Mouse (Mus musculus) spleen, adult 12 weeks (tissue): ENCODE measurements at regions not wholly inside any gene's neighbourhood (a gene's known extent, or its start where the extent isn't known, plus 50 kb on each side); places are given as distances from the start of the nearest gene placed in this dataset.

Experiments
- DNase-seq: peaks from one replicate; pipeline ENCODE4 v3.0.0; 2022; ENCODE audit warnings: low spot score

GRCm38 (mm10) chr9:84295891-84296290 is 370.9 kb downstream of the Bckdhb start:
- DNase-seq = no peak

GRCm38 (mm10) chr9:84296456-84296855 is 371.5 kb downstream of the Bckdhb start:
- DNase-seq = no peak

GRCm38 (mm10) chr9:84304398-84304797 is 379.5 kb downstream of the Bckdhb start:
- DNase-seq = no peak

GRCm38 (mm10) chr9:84318811-84319210 is 393.9 kb downstream of the Bckdhb start:
- DNase-seq = no peak

GRCm38 (mm10) chr9:84319338-84319737 is 394.4 kb downstream of the Bckdhb start:
- no peak for DNase-seq

GRCm38 (mm10) chr9:84323145-84323544 is 398.2 kb downstream of the Bckdhb start:
- DNase-seq = no peak

- no peak for DNase-seq
Observed at GRCm38 (mm10) chr9:84331083-84331602, 406.2 kb downstream of the Bckdhb start.

GRCm38 (mm10) chr9:84343435-84344095 is 418.6 kb downstream of the Bckdhb start:
- DNase-seq = peak; percentile 17

- DNase-seq = no peak
Observed at GRCm38 (mm10) chr9:84350223-84350622, 425.3 kb downstream of the Bckdhb start.

- no peak for DNase-seq
Observed at GRCm38 (mm10) chr9:84354409-84354808, 429.5 kb downstream of the Bckdhb start.

GRCm38 (mm10) chr9:84356167-84356566 is 431.2 kb downstream of the Bckdhb start:
- no peak for DNase-seq

- no peak for DNase-seq
Observed at GRCm38 (mm10) chr9:84359879-84360278, 434.9 kb downstream of the Bckdhb start.

GRCm38 (mm10) chr9:84360484-84360883 is 435.5 kb downstream of the Bckdhb start:
- no peak for DNase-seq

GRCm38 (mm10) chr9:84363478-84363877 is 438.5 kb downstream of the Bckdhb start:
- DNase-seq = no peak

- DNase-seq = no peak
Observed at GRCm38 (mm10) chr9:84369200-84369599, 444.3 kb downstream of the Bckdhb start.

- no peak for DNase-seq
Observed at GRCm38 (mm10) chr9:84370260-84370659, 445.3 kb downstream of the Bckdhb start.

- no peak for DNase-seq
Observed at GRCm38 (mm10) chr9:84375746-84376145, 450.8 kb downstream of the Bckdhb start.

- DNase-seq = no peak
Observed at GRCm38 (mm10) chr9:84376621-84377020, 451.7 kb downstream of the Bckdhb start.

- DNase-seq = no peak
Observed at GRCm38 (mm10) chr9:84381942-84382341, 457.0 kb downstream of the Bckdhb start.

- DNase-seq = no peak
Observed at GRCm38 (mm10) chr9:84389831-84390230, 464.9 kb downstream of the Bckdhb start.

- DNase-seq = no peak
Observed at GRCm38 (mm10) chr9:84394536-84395314, 469.8 kb downstream of the Bckdhb start.

- DNase-seq = no peak
Observed at GRCm38 (mm10) chr9:84399481-84399880, 474.5 kb downstream of the Bckdhb start.
